Mouse (Mus musculus): ENCODE data around the gene Srd5a1. TPM values are rescaled to one million over a fixed set of nuclear protein-coding genes. Genes with fewer than 3 reads are reported as not detected.

Srd5a1 gene
- polyA plus RNA-seq (2015; fragmentation: Nextera tagmentation; extraction: Ambion mirVana): 3.5 and 4.4 TPM in 2 replicates

DNA sequence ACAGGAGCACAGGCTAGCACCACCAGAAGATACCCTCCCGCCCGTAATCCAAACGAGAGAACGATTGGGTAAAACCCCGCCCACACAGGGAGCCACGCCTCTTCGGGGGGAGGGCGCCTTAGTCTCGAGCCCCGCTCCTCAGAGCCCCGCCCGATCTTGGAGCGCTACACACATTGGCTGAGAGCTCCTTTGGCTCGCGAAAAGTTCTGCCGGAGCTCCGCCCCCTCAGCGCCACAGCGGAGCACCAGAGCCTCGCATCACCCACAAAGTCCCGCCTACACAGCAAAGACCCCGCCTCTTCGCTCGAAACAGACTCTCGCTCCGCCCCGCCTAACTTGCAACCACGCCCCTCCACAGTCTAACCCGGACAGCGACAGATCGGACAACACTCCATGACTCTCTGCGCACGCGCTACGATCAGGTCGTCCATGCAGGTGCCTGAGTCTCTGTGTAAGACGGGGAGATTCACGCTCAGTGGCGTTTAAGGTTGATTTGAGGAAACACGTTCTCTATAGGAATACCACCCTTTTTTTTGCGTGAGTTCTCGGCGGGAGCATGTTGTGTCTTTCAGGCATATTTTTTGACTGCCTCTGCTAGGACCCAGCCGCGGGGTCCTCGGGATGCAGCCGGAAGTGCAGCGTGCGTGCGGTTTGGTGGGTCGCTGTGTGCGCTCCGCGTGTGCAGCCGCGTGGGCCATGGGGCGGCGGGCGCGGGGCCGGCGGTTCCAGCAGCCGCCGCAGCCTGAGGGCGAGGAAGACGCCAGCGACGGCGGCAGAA, at the start of gene Srd5a1:
Gene Srd5a1 (minus strand): TSS at position 45 of the 777 bp plus-strand sequence.

GRCm38 (mm10) chr13:69534334-69534653, 76.9 kb downstream of the Srd5a1 start, which contains the start of gene Tent4a:
Gene Tent4a, minus strand, starts transcription at chr13:69534617.

DNA sequence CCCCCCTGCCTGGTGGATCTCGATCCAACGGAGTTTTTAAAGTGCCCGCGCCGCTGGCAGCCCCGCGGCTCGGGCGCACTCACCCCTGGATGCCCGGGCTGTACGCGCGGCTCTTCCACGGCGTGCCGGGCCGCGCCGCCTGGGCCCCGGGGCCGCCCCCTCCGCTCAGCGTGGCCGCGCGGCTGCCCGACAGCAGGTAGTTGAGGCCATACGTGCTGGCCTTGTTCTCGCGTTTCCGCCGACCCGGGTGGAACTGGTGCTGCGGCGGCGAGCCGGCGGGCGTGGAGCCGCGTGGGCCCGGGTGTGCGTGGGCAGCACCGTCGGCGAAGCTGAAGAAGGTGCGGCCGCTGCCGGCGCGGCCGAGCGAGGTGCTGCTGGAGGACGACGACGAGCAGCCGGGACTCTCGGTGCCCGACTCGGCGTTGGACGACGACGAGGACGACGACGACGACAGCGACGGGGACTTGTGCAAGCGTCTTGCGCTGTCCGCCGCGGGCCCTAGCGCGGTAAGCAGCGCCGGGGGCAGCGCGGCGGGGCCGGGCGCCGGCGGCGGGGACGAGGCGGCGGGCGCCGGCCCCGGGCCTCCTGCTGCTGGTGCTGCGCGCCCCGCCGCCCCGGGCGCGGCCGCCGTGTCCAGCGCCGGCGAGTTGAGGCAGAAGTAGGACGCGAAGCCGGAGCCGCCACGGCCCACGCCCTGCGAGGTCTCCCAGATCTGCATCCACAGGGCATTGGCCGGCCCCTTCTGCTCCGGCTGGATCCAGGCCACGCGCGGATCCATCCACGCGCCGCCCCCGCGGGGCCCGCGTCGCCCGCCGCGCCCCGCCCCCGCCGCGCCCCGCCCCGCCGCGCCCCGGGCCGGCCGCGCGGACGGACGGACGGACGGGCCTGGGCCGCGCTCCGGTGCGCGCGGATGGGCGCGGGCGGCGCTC, 77.6 kb downstream of the Srd5a1 start, which contains the start of gene Nsun2:
Gene Nsun2 (plus strand): TSS at position 342 of the 929 bp plus-strand sequence.

Other genes starting within 250 kb of the Srd5a1 start
- 95.3 and 98.4 TPM in 2 replicates for gene Nsun2, start 77.7 kb downstream of the Srd5a1 start, polyA plus RNA-seq (2015; fragmentation: Nextera tagmentation; extraction: Ambion mirVana)
- 4.0 and 4.1 TPM in 2 replicates for gene Tent4a, start 76.8 kb downstream of the Srd5a1 start, polyA plus RNA-seq (2015; fragmentation: Nextera tagmentation; extraction: Ambion mirVana)
- not detected in 2 replicates for gene Ube2ql1, start 128.4 kb upstream of the Srd5a1 start, polyA plus RNA-seq (2015; fragmentation: Nextera tagmentation; extraction: Ambion mirVana)
- 75.4 and 77.9 TPM in 2 replicates for gene Med10, start 191.0 kb upstream of the Srd5a1 start, polyA plus RNA-seq (2015; fragmentation: Nextera tagmentation; extraction: Ambion mirVana)